Mouse (Mus musculus): ENCODE data around the gene Cox7a2l. TPM values are rescaled to one million over a fixed set of nuclear protein-coding genes. Genes with fewer than 3 reads are reported as not detected.

Cox7a2l gene
- polyA plus RNA-seq, 1 experiment from 2014 or later = 180 TPM

Other genes with a start within 250 kb of the Cox7a2l start
- 28.4 and 28.6 TPM in 2 replicates for gene Eml4, start 166.4 kb downstream of the Cox7a2l start, polyA plus RNA-seq (2015; fragmentation: Nextera tagmentation; extraction: Ambion mirVana)
- gene Kcng3, start 114.6 kb upstream of the Cox7a2l start, polyA plus RNA-seq (2015; fragmentation: Nextera tagmentation; extraction: Ambion mirVana) = not detected in 2 replicates
- 41.4 and 44.5 TPM in 2 replicates for gene Mta3, start 188.8 kb upstream of the Cox7a2l start, polyA plus RNA-seq (2015; fragmentation: Nextera tagmentation; extraction: Ambion mirVana)

Data from lung, embryonic 16.5 days (tissue).